Mouse (Mus musculus) B cell, adult 2 months (primary cell): Measurements from ENCODE around the gene Rbms3.
A peak's percentile ranks its signal among the peaks of the same experiment; 100 is the strongest.

Source experiments
- DNase-seq, 2 experiments: peaks; one replicate each; pipeline ENCODE4 v3.0.0; 2022

The Rbms3 gene

GRCm38 (mm10) chr9:116947369-116947768 lies 682.3 kb downstream of the Rbms3 start:
- DNase-seq, result no peak

GRCm38 (mm10) chr9:116946787-116947186 lies 682.9 kb downstream of the Rbms3 start:
- DNase-seq, result no peak

GRCm38 (mm10) chr9:116945689-116946088 lies 684.0 kb downstream of the Rbms3 start:
- no peak for DNase-seq

GRCm38 (mm10) chr9:116943902-116944301 lies 685.8 kb downstream of the Rbms3 start:
- DNase-seq, result no peak

- DNase-seq, result no peak
Observed at GRCm38 (mm10) chr9:116941116-116941515, 688.6 kb downstream of the Rbms3 start.

- DNase-seq, result no peak
Observed at GRCm38 (mm10) chr9:116940693-116941092, 689.0 kb downstream of the Rbms3 start.

GRCm38 (mm10) chr9:116928338-116928737 lies 701.4 kb downstream of the Rbms3 start:
- no peak for DNase-seq

GRCm38 (mm10) chr9:116923151-116923550 lies 706.6 kb downstream of the Rbms3 start:
- no peak for DNase-seq

- no peak for DNase-seq
Observed at GRCm38 (mm10) chr9:116922561-116922960, 707.2 kb downstream of the Rbms3 start.

- no peak for DNase-seq
Observed at GRCm38 (mm10) chr9:116919441-116920019, 710.2 kb downstream of the Rbms3 start.

- no peak for DNase-seq
Observed at GRCm38 (mm10) chr9:116912493-116912847, 717.2 kb downstream of the Rbms3 start.

GRCm38 (mm10) chr9:116911781-116912492 lies 717.8 kb downstream of the Rbms3 start:
- DNase-seq, result no peak

- DNase-seq, result no peak
Observed at GRCm38 (mm10) chr9:116909511-116909910, 720.2 kb downstream of the Rbms3 start.

- peak in 1 of 2 experiments; percentile 1 for DNase-seq
Observed at GRCm38 (mm10) chr9:116906955-116907354, 722.8 kb downstream of the Rbms3 start.

GRCm38 (mm10) chr9:116905646-116906045 lies 724.1 kb downstream of the Rbms3 start:
- DNase-seq, result no peak

GRCm38 (mm10) chr9:116903304-116903993 lies 726.3 kb downstream of the Rbms3 start:
- DNase-seq, result no peak

- DNase-seq, result no peak
Observed at GRCm38 (mm10) chr9:116899403-116899802, 730.3 kb downstream of the Rbms3 start.

GRCm38 (mm10) chr9:116886973-116887680 lies 742.6 kb downstream of the Rbms3 start:
- no peak for DNase-seq

- DNase-seq, result no peak
Observed at GRCm38 (mm10) chr9:116885617-116886016, 744.1 kb downstream of the Rbms3 start.

- no peak for DNase-seq
Observed at GRCm38 (mm10) chr9:116880503-116880902, 749.2 kb downstream of the Rbms3 start.

- DNase-seq, result no peak
Observed at GRCm38 (mm10) chr9:116879600-116880457, 749.9 kb downstream of the Rbms3 start.

GRCm38 (mm10) chr9:116876786-116877185 lies 752.9 kb downstream of the Rbms3 start:
- no peak for DNase-seq

GRCm38 (mm10) chr9:116873976-116874320 lies 755.8 kb downstream of the Rbms3 start:
- no peak for DNase-seq
